Mouse (Mus musculus) heart, adult 18-20 months (tissue): ENCODE measurements around the gene Nudt22. TPM values are rescaled to one million over a fixed set of nuclear protein-coding genes. Genes with fewer than 3 reads are reported as not detected.

Experiments used
- DNase-seq, 2 experiments: peaks; one replicate each; pipeline ENCODE4 v3.0.0; 2021 to 2022; ENCODE audit warnings: mixed read lengths in 1 of 2
- long read RNA-seq, 2 experiments: library from polyadenylated mRNA; stranded (forward); transcript quantifications; one replicate each; pipeline ENCODE4 v2.0.0; 2021
- total RNA-seq, 2 experiments: library from RNA; stranded (reverse); gene quantifications; 2 replicates each; pipeline ENCODE4 v1.2.3; 2021

The Nudt22 gene
- total RNA-seq, result 10 to 100 TPM; 23.7 to 25.4 TPM
- long read RNA-seq, experiment 1, transcript Nudt22-201 (6 exons, 1,000 nt), result major isoform, 17 of 19 reads
- long read RNA-seq, experiment 1, partial matches to known transcripts, result 1 of 19 reads
- long read RNA-seq, experiment 1, other reads (novel, unspliced or antisense), result 1 of 19 reads
- long read RNA-seq, experiment 2, transcript Nudt22-201 (6 exons, 1,000 nt), result major isoform, 12 of 14 reads
- long read RNA-seq, experiment 2, partial matches to known transcripts, result 1 of 14 reads
- long read RNA-seq, experiment 2, other reads (novel, unspliced or antisense), result 1 of 14 reads

DNA sequence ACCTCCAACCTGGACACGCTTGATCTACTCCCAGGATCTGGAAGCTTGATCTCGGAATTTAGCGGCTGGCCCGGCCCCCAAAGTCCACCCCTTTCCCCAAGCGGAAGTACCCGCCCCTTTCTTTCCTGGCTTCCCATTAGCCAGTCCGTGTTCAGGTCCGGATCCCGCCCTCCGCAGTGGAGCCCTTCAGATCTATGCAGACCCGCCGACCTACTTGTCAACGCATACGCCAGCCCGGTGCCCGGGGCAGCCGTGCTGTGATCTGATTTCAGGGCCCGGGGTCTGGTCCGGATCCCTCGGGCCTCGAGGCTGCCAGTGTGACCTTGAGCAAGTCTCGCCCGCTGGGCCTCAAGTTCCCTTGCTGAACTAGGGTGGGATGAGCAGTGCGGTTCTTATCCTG is at the start of gene Nudt22, which contains the start of gene Trpt1:
Gene Nudt22 (minus strand): TSS at position 112 of the 400 bp plus-strand sequence.
Gene Trpt1 (plus strand): TSS at position 126 of the 400 bp plus-strand sequence.
- peak; percentile 94 to 95 for DNase-seq

DNA sequence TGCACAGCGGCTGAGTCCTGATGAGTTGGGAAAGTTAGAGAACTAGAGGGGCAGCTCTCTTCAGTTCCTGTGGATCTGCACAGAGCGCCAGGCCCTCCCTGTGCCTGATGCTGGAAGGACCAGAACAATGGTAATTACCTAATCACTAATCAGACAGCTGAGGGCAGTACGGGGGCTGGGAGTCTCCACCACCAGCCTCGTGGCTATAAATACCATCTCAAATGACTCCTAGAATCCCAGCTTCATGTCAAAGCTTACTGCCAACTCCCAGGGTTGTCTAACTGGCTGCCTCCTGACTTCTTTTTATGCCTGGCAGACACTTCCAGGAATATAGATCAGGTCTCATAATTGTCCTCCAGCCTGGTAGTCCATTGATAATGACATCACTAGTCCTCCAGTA is 48.8 kb upstream of the Nudt22 start:
- DNase-seq, result peak; percentile 44 to 66

DNA sequence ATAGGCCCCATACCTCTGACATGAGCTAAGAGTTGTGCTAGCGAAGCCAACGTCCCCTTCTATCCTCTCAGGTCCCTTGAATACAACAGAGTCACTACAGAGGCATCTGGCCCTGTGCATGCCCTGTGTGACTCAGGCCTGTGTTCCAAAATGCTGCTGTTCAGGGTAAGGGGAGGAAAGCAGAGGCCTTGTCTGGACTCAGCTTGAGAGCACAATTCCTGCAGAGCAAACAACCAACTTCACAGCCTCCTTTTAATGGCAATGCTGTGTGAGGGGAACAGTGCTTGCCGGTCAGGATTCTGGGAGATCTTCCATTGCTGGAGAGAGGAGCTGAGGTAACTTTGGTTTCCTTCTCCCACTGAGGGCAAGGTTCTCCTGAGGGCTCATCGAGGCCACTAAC is 48.4 kb upstream of the Nudt22 start:
- no peak for DNase-seq

DNA sequence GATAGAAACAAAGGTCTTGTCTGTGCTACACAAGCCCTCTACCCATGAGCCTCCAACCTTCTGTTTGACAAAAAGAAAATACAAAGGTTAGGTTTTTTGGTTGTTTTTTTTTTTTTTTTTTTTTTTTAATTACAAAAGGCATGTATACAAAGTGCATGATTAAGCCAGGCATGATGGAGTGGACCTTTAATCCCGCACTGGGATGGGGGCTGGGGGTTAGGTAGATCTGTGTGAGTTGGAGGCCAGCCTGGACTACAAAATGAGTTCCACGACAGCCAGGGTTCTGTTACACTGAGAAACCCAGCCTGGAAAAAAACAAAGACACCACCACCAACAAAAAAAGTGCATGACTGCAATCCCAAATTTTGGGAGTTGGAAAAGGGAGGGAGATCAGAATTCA is 45.3 kb upstream of the Nudt22 start:
- DNase-seq, result no peak

DNA sequence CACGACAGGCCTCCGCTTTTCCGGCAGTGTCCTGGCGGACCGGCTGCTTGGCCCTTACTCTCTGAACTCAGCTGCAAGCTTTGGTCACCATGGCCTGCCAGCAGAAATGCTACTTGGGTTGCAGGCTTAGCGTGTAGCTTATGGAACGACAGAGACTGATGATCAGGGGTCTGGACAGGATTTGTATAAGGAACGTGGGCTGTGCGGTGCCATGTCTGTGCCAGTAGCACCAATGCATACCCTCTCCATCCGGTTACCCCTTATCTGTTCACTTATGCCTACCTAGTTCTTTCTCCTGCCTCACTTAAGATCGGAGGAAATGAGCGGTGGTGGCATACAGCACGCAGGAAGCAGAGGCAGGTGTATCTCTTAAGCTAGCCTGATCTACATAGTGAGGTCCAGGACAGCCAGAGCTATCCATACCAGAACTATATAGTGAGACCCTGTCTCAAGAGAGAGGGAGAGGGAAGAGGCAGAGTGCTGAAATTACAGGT is 44.8 kb upstream of the Nudt22 start:
- no peak for DNase-seq

DNA sequence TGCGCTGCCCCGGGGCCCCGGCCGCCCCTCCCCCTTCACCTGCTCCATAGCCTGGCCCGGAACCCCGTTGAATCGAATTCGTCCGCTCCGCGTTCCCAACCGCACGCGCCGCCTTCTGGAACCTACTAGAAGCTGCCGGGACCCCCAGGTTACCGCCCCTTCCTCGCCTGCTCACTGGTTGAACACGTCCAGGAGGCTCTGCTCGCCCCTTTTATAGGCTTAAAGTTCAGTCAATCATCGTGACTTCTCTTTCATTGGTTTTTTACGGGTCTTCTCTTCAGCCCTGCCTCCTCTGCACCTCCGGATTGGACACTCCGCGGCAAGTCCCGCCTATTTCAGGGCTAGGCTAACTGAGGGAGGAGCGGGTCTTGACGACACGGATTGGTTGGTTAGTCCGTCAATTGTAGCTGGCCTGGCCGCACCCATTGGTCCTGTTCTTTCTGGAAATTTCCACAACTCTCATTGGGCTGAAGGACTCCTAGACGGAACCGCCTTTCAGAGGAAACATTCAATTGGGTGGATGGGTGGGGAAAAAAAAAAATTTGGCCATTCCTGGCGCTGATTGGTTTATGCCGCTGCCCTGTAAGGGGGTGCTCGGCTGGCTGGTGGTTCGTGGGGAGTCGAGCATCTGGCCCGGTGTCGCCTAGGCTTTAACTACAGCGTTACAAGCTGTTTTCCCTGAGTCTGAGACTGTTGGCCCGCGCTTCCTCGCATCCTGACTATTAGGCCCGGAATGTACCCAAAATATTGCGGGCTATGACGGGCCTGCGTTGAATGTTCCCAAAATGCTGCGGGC is 44.1 kb upstream of the Nudt22 start, which contains the start of gene Stip1:
Gene Stip1 (minus strand): TSS at position 127 of the 796 bp plus-strand sequence.
- peak; percentile 100 for DNase-seq

DNA sequence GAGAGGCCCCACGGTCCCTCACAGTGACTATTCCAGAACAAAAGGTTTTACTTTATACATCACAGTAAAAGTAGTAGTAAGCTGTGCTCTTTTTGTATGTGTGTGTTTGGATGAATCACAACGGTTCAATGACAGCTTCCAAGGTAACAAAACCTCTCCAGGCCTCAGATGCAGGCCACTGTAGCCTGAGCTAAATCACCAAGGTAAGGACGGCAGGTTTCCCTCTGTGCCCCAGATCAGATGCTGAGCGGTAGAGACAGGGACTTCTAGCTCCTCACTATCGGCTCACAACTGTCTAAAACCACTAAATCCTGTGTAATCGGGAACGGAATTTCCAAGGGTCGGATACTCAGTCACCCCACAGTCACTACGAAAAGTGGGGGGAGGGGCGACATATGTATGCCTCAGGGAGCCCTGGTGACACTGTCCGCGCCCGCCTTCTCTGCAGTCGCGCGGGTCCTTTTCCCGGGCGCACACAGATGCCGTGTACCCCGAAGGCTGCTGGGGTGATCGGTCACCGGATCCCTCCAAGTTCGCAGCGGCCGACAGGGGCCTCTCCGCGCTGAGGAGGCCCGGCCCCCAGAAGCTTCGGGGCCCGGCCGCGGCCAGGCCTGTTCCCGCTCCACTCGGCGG is 43.3 kb upstream of the Nudt22 start:
- DNase-seq, result peak; percentile 44 to 65

DNA sequence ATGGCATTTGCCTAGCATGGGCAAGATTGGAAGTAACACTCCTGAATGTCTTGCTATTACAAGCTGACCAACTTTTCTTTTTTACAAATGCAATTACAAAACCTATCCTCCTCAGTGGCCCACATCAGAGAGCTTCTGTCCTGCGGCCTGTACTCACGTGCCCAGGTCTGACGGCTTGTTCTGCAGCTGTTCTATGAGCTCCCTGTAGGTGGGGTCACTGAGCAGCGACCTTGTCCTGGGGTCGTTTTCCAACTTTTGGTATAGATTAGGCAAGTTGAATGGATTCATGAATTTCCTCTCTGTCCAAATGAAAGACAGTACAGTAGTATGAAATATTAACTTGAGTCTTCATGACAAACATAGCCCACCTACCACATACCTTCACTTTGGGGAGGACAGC is 38.1 kb upstream of the Nudt22 start:
- DNase-seq, result no peak

DNA sequence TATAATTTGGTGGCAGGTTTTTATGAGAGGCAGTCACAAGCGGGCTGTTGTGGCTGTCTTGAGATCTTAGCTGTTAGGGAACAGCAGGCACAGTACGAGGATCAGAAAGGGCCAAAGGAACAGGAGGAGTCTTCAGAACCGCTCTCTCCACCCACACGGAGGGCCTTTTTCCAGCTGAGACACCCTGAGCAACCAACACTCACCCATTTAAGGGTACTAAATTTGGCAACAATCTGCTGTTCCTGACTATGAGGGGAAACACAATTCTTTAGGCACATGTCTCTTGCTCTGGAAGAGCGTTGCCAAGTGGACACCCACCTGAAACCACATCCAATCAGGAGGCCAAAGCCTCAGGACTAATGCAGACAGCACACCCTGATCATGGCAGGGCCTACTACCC is 33.6 kb upstream of the Nudt22 start:
- no peak for DNase-seq

DNA sequence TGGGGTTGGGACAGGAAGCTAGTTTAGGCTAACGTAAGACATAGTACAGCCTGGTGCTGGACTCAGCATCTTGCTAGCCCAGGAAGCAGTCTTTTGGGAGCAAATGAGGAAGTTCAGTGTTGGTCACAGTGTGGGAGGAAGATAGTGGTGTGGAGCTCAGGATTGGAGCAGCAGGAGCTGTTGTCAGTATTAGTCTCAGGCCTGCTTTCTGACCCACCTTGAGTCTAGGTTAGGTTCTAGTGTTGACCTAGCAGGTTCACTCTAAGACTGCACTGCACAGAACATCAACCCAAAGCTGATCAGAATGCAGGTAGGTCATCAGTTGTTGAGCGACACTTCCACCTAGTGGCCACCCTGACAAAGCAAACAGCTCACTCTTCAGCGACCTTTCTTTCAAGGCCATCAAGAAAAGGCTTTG is 24.3 kb upstream of the Nudt22 start:
- DNase-seq, result peak; percentile 65 to 72

DNA sequence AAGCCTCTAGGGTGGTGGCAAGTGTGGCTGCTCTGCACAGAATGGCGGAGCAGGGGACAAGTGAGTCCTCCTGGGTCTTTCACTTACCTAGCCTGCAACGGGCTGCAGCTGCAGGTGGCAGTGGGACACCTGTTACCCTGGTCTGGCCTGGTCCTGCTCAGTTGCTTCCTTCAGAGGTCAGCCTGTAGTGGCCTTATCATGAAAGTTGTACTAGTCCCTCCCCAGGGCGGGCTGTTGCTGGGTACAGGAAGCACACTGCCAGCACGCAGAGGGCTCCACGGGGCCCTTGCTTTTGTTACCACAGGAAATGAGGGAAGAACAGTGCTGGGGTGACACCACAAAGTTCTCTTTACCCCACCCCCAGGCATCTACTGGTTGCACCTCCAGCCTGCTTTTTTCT is 23.3 kb upstream of the Nudt22 start, which contains the start of gene Fermt3:
Gene Fermt3 (minus strand): TSS at position 279 of the 400 bp plus-strand sequence.
- DNase-seq, result peak; percentile 52 to 82

DNA sequence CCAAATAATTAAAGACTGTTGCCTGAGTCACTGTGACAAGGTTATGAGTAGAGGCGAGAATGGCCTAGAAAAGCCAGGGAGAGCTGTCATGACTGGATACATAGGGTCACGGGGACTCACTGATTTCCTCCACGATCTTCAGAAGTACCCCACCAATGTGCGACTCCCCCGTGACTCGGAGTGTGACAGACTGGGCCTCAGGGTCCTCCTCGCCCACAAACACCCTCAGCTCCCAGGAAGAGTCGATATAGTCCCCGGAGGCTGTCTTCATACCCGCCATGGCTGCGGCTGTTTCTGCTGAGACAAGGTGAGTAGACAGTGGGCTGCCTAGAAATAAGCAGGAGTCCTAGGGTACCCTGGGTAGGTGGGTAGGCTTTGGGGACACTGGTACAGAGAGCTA is 22.6 kb upstream of the Nudt22 start:
- peak in 1 of 2 experiments; percentile 11 for DNase-seq

DNA sequence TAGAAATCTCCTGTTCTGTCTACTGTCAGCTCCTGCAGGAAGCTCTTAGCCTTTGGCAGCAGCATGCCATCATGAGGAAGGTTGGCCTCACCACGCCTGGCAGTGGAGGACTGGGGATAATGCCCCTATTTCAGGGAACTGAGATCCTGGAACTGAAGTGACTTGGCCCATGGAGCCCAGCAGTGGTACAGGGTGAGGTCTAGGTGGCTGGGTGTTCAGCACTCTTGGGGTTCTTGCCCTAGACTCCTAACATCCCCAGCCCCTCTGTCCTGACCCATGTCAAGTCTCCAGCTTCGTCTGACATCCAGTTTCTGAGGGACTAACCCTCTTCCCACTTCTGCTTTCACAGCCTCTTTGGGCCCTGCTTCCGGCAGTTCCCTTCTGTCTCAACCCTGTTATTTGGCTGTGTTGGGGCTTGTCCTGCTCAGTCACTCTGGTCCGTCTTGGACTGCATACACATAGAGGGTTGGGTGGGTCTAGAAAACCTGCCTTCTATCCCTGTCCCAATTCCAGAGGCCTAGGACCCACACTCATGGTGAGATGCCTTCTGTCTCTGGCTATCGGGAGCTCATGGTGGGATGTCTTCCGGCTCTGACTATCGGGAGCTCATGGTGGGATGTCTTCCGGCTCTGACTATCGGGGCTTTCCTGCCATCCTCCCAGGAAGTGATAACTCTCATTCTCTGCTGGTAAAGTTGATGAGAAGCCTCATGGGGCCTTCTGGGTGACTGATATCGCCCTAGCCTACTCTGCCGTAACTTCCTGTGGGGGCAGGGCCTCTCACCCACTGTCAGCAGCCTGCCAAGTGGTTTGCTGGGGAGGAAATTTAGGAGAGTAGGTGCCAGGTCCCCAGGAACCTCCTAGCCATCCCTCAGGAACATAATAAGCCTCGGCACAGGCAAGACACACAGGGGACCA is 21.9 kb upstream of the Nudt22 start:
- peak; percentile 24 to 46 for DNase-seq

DNA sequence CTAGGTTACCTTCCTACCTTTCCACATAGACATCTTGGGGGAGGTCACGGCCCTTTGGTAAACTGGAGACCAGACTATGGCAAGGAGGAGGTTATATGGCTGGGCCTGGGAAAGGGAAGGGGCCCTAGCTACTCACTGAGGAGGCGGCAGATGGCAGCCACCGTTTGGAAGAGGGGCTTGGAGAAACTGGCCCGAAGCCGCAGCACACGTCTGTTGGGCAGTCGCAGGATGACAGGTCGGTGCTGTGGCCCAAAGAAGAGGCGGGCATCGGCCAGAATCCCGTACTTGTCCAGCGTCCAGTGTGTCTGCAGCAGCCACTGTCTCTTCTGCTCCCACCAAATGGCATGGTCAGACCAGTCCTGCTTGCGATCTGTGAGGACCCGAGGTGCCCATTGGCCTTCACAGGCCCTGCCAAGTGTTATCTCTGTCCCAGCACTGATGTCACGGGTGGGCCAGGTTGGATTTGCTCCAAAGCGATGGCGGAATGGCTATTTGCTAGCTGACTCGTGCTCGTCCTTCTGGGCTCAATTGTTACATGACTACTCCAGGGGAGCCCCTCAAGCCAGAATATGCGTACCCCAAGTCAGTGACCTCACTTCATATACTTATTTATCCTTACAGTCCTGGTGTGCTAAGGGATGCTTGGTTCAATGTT is 18.7 kb upstream of the Nudt22 start:
- DNase-seq, result no peak

DNA sequence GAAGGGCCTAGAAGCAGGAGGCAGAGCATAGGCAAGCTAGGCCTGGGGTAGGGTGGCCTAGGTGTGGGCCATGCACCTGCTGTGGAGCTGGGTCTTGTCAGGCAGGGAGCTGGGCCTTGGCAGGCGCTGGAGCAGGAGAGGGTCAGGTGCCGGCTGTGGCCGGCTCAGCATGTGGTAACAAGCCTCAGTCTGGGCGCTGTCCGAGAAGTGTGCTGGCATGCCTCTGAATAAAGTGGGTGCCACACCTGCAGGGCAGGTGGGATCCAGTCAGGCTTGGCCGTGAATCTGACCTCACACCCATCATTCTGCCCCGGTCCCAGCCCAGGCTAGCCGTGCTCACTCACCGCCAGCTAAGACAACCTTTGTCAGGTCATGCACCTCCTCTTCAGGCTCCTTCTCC is 18.1 kb upstream of the Nudt22 start:
- DNase-seq, result no peak

DNA sequence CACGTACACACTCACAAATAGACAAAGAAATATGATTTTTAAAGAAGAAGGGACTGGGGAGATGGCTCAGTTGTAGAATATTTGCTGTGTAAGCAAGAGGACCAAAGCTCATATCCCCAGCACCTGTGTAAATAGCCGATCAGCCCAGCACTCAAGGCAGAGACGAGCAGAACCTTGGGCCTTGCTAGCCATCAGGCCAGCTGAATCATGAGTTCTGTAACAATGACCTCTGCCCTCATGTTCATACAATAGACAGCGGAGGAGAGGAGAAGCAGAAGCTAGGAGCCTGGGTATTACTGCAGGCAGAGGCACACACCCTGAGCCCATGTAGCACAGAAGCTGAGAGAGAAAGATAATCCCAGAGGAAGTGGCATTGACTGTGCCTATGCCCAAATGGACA is 16.5 kb upstream of the Nudt22 start:
- DNase-seq, result no peak

DNA sequence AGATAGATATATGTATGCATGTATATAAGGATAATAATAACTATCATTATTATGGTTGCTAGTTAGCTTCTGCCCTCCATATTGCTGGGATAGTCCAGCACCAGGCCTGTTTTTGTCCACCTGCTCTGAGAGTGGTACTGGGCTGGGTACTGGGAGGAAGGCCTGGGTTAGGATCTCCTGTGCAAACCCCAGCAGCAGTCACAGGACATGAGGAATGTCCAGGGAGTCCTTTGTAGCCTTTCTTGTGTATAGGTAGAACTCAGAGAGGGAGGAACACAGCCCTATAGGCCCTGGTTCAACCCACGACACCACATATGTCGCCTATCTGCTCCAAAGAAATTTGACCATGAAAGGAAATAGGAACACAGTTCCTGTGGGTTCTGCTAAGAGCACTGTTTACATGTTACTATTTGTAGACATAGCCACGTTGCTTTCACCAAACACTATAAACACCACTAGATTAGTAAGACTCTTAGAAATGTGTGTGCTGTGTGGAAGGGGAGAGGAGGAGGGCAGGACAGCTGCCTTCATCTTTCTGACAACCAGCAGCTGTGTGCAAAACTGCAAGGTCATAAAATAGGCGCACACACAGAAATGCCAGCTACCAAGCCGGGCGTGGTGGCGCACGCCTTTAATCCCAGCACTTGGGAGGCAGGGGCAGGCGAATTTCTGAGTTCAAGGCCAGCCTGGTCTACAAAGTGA is 11.1 kb upstream of the Nudt22 start:
- no peak for DNase-seq

DNA sequence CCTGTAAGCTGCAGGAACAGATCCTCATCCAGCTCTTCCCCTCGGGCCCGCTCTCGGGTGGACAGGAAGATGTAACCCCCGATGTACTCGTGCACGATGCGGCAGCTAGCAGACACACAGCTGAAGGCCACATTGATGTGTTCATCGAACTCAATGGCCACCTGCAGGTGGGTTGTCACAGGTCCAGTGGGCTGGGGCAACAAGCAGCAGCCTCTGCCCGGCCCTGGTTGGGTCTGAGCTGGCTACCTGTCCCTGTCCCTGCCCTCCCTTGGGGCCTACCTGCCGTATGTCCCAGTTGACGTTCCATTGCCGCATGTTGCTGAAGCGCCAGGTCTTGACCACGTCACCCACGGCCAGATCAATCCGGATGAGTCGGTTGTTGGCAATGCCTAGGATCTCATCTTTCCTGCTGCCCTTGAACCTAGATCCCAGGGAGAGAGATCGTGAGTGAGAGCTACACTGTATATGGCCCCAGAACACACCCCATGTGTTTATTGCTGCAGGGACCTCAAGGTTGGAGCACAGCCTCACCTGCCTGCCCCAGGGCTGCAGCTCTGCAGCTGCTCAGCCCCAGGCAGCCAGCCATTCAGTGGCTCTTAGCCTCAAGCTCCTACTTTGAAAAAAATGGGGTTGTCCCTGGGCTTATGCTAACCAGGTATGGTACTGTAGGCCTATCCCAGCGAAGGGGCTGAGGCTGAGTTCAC is 3.6 kb upstream of the Nudt22 start:
- no peak for DNase-seq

DNA sequence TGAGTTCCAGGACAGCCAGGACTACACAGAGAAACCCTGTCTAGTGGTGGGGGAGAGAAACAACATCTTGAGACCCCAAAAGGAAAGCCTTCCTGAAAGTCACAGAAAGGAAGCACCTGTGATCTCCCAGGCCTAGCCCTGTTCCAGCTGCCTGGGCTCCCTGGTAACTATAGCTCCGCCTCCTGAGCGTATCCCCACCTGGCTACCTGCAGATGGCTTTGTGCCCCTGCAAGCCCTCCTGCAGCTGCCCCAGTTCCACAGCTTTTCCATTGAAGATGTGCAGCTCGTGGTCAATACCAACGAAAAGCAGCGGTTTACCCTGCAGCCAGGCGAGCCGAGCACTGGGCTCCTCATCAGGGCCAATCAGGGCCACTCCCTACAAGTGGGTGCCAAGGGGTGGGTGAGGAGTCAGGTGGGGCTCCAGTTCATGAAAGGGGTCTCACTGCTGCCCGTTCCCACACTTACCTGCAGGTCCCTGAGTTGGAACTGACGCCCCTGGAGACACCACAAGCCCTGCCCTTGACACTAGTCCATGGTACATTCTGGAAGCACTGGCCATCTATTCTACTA is 1.9 kb upstream of the Nudt22 start:
- DNase-seq, result no peak
